Mouse (Mus musculus) lung, embryonic 15.5 days (tissue): ENCODE measurements at regions not wholly inside any gene's neighbourhood (a gene's known extent, or its start where the extent isn't known, plus 50 kb on each side); places are given as distances from the start of the nearest gene placed in this dataset.
A peak's percentile ranks its signal among the peaks of the same experiment; 100 is the strongest.

ENCODE experiments used
- ATAC-seq: fragments of 200-750 bp; cut with Nextera tagmentation; 2 replicates; pipeline ENCODE4 v1.8.0; 2017; ENCODE audit warnings: moderate number of reproducible peaks, borderline replicate concordance; ENCODE audit not compliant: low FRiP score, low TSS enrichment; ENCODE audit errors: extremely low read depth
- H3K27ac ChIP-seq: fragments of 300-500 bp; sonication (generic); 2 replicates; pipeline ENCODE4 v1.5.1; 2015; ENCODE audit warnings: moderate library complexity, mild to moderate bottlenecking, inconsistent platforms
- H3K27me3 ChIP-seq: fragments of 300-500 bp; sonication (generic); 2 replicates; pipeline ENCODE4 v1.6.1; 2015; ENCODE audit warnings: inconsistent platforms
- H3K36me3 ChIP-seq: fragments of 300-500 bp; sonication (generic); 2 replicates; pipeline ENCODE4 v1.6.1; 2015; ENCODE audit warnings: inconsistent platforms
- H3K4me1 ChIP-seq: fragments of 300-500 bp; sonication (generic); 2 replicates; pipeline ENCODE4 v1.6.1; 2015; ENCODE audit warnings: inconsistent platforms
- H3K4me2 ChIP-seq: fragments of 300-500 bp; sonication (generic); 2 replicates; pipeline ENCODE4 v1.6.1; 2015; ENCODE audit warnings: inconsistent platforms, mild to moderate bottlenecking, moderate library complexity
- H3K4me3 ChIP-seq: fragments of 300-500 bp; sonication (generic); 2 replicates; pipeline ENCODE4 v1.5.1; 2015; ENCODE audit warnings: mild to moderate bottlenecking, inconsistent platforms
- H3K9ac ChIP-seq: fragments of 300-500 bp; sonication (generic); 2 replicates; pipeline ENCODE4 v1.6.1; 2015; ENCODE audit warnings: inconsistent platforms
- H3K9me3 ChIP-seq: fragments of 300-500 bp; sonication (generic); 2 replicates; pipeline ENCODE4 v1.6.1; 2016; ENCODE audit warnings: inconsistent platforms
- WGBS: fragments of 180-500 bp; shearing (Covaris S2); methylation state at CpG from one replicate; pipeline ENCODE4 v1.1.7; 2015; 5-methylcytosine and 5-hydroxymethylcytosine counted together

DNA sequence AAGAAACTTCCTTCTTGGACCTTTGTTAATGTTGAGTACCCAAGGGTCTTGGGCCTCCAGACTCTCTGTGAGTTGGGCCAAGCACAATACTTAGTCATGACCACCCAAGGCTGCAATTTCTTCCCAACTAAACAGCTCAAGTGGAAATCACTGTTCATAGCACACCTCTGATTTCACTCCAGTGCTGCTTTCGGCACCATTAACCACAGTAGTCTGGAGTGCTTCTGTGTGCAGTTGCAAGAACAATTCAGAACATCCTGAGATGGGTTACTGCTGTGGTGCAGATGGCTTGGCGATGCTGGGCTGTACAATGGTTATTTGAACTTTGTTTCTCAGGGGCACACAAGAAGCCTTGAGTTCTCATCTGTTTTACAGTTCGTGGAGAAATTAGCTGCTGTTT is 556.5 kb upstream of the Mpdz start:
- no peak for ATAC-seq
- H3K27ac ChIP-seq: no peak overlapping the region
- no peaks in the 10 kb centered on the region for H3K36me3 ChIP-seq
- no peak overlapping the region for H3K4me3 ChIP-seq
- H3K27me3 ChIP-seq: no peaks in the 10 kb centered on the region
- peaks cover 18% of the 10 kb centered on the region for H3K4me1 ChIP-seq
- 87% methylated on average over 3 of the region's 3 CpGs for WGBS
- H3K9me3 ChIP-seq: no peaks in the 10 kb centered on the region
- H3K4me2 ChIP-seq: no peak overlapping the region
- H3K9ac ChIP-seq: no peak overlapping the region

DNA sequence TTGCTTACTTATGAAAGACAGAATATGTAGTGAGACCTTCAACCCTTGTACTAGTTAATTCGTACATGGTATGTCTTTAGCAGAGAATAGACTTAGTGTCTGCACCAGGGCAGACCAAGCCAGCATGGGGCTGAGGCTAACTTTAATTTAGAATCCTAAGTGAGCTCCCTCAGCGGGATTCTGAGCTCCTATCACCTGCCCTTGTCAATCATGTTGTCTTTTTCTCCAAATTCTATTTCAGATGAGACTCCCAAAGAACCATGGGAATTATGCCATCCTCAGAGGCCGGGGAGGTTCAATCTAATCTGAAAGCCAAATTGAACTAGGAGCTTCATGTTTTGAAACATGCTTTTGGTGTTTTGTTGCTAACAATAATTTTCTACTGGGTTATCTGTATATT is 553.8 kb upstream of the Mpdz start:
- Histone ChIP-seq H3K27me3 (no peaks in the 10 kb centered on the region), H3K4me3 (no peak overlapping the region), H3K4me1 (peaks cover 17% of the 10 kb centered on the region), H3K27ac (no peak overlapping the region), H3K9me3 (no peaks in the 10 kb centered on the region), H3K4me2 (no peak overlapping the region), H3K9ac (no peak overlapping the region), H3K36me3 (no peaks in the 10 kb centered on the region)
- ATAC-seq: no peak
- 57% methylated on average over 3 of the region's 3 CpGs for WGBS

DNA sequence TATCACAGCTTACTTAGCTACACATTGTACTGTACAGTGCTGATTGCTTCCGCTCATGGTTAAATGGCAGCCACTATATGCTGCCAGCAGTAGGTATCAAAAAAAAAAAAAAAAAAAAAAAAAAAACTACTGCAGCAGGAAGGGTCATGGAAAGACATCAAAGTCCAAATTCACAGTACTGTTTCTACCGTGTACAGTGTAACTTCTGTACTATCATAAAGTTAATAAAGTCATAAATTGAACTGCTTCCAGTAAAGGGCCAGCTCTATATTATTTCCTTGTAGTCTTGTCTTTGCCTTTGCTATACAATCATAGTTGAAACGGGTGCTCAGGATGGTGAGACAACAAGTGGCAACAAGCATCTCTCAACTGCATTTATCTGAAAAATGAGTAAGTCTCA is 552.6 kb upstream of the Mpdz start:
- H3K4me2 ChIP-seq: no peak overlapping the region
- ATAC-seq: no peak
- no peaks in the 10 kb centered on the region for H3K27me3 ChIP-seq
- no peaks in the 10 kb centered on the region for H3K36me3 ChIP-seq
- peaks cover 6% of the 10 kb centered on the region; the same call in 1 of the 2 replicates for H3K4me1 ChIP-seq
- H3K9ac ChIP-seq: no peak overlapping the region
- no peak overlapping the region for H3K27ac ChIP-seq
- 84% methylated on average over 3 of the region's 3 CpGs for WGBS
- no peak overlapping the region for H3K4me3 ChIP-seq
- H3K9me3 ChIP-seq: no peaks in the 10 kb centered on the region

DNA sequence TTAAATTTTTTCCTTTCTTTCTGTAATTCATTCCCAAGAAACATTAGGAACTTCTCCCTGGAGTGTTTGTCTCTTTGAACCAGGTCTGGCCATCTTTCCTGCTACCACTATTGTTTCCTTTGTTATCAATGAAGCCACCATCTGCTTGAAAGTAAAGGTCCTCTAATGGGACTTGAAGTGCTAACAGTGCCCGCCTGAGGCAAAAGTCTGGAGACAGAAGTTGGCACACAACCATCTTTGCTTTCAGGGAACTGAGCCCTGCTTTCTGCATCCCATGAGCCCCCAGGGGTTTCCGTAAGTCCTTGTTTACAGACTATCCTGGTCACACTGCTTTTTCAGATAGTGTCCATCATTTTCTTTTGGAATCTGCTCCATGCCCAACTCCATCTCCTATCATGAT is 546.2 kb upstream of the Mpdz start:
- 81% methylated on average over 2 of the region's 2 CpGs for WGBS
- no peaks in the 10 kb centered on the region for H3K9me3 ChIP-seq
- 0 out of 2 replicates have a peak, but pooled peaks cover 3% of the 10 kb centered on the region for H3K4me1 ChIP-seq
- no peak overlapping the region for H3K9ac ChIP-seq
- no peaks in the 10 kb centered on the region for H3K27me3 ChIP-seq
- H3K4me3 ChIP-seq: no peak overlapping the region
- ATAC-seq: no peak
- H3K27ac ChIP-seq: no peak overlapping the region
- no peaks in the 10 kb centered on the region for H3K36me3 ChIP-seq
- H3K4me2 ChIP-seq: no peak overlapping the region

DNA sequence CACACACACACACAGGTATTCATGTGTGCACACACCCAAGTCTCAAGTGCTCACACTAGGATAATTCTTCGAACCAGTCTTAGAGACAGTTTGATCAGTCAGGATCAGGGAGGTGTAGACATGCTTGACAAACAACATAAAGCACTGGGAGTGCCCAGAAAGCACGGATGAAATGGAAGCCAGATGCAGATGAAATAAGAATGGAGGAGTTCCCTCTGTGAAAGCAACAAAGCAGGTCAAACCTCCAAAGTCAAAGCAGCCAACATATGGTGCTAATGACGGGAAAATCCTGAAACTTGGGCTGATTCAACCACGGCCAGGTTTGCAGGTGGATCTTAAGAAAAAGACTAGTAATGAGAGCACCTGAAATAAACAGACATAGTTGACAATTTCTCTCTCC is 544.0 kb upstream of the Mpdz start:
- no peak overlapping the region for H3K4me3 ChIP-seq
- H3K27ac ChIP-seq: no peak overlapping the region
- no peaks in the 10 kb centered on the region for H3K27me3 ChIP-seq
- H3K9me3 ChIP-seq: no peaks in the 10 kb centered on the region
- WGBS: 72% methylated on average over 4 of the region's 4 CpGs
- no peak overlapping the region for H3K9ac ChIP-seq
- ATAC-seq: no peak
- no peaks in the 10 kb centered on the region for H3K36me3 ChIP-seq
- no peak overlapping the region for H3K4me2 ChIP-seq
- 0 out of 2 replicates have a peak, but pooled peaks cover 4% of the 10 kb centered on the region for H3K4me1 ChIP-seq

DNA sequence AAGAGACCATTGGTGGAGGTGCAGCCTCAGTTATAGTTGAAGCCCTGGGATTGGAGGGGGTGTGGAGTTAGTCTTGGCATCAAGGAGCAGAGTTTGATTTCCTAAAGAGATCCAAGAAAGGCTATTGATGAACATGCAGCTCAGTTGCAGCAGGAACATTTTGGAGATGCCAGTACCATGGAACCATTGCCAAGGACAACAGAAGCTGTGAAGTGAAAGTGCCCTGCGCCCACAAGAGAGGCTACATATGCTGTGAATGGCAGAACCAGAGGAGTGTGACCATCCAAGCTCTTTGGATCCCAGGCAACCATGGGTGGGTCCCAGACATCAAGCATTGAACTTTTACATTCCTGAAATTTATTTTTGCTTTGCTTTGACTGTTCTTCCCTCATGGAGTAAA is 539.2 kb upstream of the Mpdz start:
- Histone ChIP-seq H3K4me2 (no peak overlapping the region), H3K4me3 (no peak overlapping the region), H3K9ac (no peak overlapping the region), H3K36me3 (no peaks in the 10 kb centered on the region), H3K27ac (no peak overlapping the region), H3K27me3 (no peaks in the 10 kb centered on the region), H3K9me3 (no peaks in the 10 kb centered on the region), H3K4me1 (0 out of 2 replicates have a peak, but pooled peaks cover 4% of the 10 kb centered on the region)
- WGBS: 73% methylated on average over 1 of the region's 1 CpGs
- ATAC-seq: no peak

DNA sequence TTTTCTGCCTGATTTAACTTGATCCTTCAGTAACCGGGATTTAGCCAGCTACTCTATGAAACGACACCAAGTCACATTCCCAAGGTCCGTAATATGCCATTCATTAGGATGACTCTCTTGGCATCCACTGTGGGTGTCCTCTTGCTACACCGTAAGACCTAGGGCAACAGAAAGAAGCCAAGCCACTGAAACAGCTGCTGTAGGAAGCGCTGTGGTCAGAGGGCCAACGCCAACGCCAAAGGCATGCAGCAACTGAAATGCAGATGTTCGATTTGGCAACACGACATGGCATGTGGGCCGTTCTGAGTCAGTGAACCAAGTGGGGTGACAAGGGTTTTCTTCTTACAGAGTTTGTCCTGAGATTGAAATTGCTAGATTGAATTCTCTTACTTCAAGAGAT is 527.9 kb upstream of the Mpdz start:
- Histone ChIP-seq H3K27me3 (no peaks in the 10 kb centered on the region), H3K36me3 (no peaks in the 10 kb centered on the region), H3K27ac (no peak overlapping the region), H3K9me3 (no peaks in the 10 kb centered on the region), H3K4me2 (no peak overlapping the region), H3K4me3 (no peak overlapping the region), H3K4me1 (no peaks in the 10 kb centered on the region), H3K9ac (no peak overlapping the region)
- no peak for ATAC-seq
- 67% methylated on average over 10 of the region's 10 CpGs for WGBS

DNA sequence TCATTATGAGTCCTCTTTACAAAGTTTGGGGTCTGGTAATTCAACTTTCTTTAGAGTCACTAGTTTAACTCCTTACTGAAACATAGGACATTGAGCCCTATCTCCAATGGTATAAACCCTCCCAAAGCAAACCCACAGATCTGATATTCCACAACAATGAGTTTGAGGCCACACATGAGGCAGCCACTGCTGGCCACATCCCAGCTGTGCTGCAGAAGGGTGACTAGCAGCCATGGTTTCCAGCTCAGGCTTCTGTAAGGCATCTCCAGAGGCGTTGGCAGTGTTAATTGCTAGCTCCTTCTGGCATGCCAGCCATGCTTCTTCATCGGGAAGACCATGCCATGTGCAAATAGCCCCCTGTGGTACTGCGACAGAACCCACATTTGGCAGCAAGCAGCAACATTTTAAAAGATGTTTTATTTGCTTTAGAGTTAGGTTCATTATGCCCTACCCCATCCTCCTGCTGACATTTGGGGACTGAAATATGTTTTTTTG is 527.1 kb upstream of the Mpdz start:
- no peaks in the 10 kb centered on the region for H3K27me3 ChIP-seq
- ATAC-seq: no peak
- no peak overlapping the region for H3K27ac ChIP-seq
- no peak overlapping the region for H3K4me3 ChIP-seq
- WGBS: 59% methylated on average over 3 of the region's 3 CpGs
- no peaks in the 10 kb centered on the region for H3K9me3 ChIP-seq
- no peak overlapping the region for H3K9ac ChIP-seq
- H3K4me2 ChIP-seq: no peak overlapping the region
- no peaks in the 10 kb centered on the region for H3K4me1 ChIP-seq
- no peaks in the 10 kb centered on the region for H3K36me3 ChIP-seq

GRCm38 (mm10) chr4:81966054-81966623 is 523.5 kb upstream of the Mpdz start:
- 73% methylated on average over 1 of the region's 1 CpGs for WGBS
- H3K9ac ChIP-seq: no peak overlapping the region
- H3K4me1 ChIP-seq: 0 out of 2 replicates have a peak, but pooled peaks cover 5% of the 10 kb centered on the region
- H3K27me3 ChIP-seq: no peaks in the 10 kb centered on the region
- no peak overlapping the region for H3K27ac ChIP-seq
- H3K4me2 ChIP-seq: no peak overlapping the region
- no peaks in the 10 kb centered on the region for H3K36me3 ChIP-seq
- no peaks in the 10 kb centered on the region for H3K9me3 ChIP-seq
- H3K4me3 ChIP-seq: no peak overlapping the region
- ATAC-seq: no peak

DNA sequence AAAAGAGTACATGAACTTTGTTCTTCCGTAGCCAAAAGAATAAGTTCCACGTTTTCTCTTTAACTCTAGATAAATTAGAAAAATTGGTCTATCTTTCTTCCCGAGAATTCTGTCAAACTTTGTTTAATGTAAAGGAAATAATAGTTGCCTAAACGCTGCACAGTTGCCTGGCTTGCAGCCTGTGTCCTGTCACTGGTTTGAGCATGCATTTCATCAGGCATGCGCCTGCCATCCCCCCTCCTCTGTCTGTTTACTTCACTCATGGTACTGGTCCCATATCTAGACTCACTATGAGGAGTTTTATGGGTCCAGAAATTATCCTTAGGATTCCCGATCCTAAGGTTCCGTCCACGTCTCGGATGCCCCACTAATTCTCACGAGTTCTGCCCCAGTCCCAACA is 520.5 kb upstream of the Mpdz start:
- 47% methylated on average over 10 of the region's 10 CpGs for WGBS
- peak overlapping the region; percentile 24; the same call in 1 of the 2 replicates for H3K27ac ChIP-seq
- peak; percentile 59; the same call in 1 of the 2 replicates for ATAC-seq

DNA sequence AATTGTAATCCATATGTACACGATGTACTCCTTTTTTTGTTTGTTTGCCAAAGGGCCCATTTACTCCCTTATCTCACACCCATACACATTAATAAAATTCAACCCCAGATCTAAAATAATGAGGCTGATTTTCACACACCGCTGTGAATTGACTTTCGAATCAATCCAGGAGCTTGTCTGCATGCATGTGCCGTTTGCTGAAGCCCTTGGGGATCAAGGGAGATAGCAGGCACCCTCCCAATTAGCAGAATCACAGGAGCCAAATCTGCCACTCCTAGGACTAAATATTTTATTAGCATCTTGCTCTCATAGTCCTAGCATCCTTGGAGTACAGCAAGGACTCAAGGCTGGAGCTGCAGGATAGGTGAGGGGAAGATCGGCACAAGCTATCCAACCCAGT is 520.0 kb upstream of the Mpdz start:
- WGBS: 57% methylated on average over 5 of the region's 5 CpGs
- H3K36me3 ChIP-seq: no peaks in the 10 kb centered on the region
- no peaks in the 10 kb centered on the region for H3K27me3 ChIP-seq
- peak overlapping the region; percentile 24 for H3K27ac ChIP-seq
- H3K9ac ChIP-seq: no peak overlapping the region
- H3K9me3 ChIP-seq: no peaks in the 10 kb centered on the region
- peaks cover 15% of the 10 kb centered on the region; the same call in 1 of the 2 replicates for H3K4me1 ChIP-seq
- no peak for ATAC-seq
- H3K4me2 ChIP-seq: no peak overlapping the region; the same call in 1 of the 2 replicates
- H3K4me3 ChIP-seq: no peak overlapping the region

More for the DNA sequence above, 520.5 kb upstream of the Mpdz start:
- Histone ChIP-seq H3K27me3 (no peaks in the 10 kb centered on the region), H3K4me3 (no peak overlapping the region), H3K4me2 (no peak overlapping the region), H3K9me3 (no peaks in the 10 kb centered on the region), H3K36me3 (no peaks in the 10 kb centered on the region), H3K4me1 (peaks cover 11% of the 10 kb centered on the region; the same call in 1 of the 2 replicates), H3K9ac (no peak overlapping the region)

DNA sequence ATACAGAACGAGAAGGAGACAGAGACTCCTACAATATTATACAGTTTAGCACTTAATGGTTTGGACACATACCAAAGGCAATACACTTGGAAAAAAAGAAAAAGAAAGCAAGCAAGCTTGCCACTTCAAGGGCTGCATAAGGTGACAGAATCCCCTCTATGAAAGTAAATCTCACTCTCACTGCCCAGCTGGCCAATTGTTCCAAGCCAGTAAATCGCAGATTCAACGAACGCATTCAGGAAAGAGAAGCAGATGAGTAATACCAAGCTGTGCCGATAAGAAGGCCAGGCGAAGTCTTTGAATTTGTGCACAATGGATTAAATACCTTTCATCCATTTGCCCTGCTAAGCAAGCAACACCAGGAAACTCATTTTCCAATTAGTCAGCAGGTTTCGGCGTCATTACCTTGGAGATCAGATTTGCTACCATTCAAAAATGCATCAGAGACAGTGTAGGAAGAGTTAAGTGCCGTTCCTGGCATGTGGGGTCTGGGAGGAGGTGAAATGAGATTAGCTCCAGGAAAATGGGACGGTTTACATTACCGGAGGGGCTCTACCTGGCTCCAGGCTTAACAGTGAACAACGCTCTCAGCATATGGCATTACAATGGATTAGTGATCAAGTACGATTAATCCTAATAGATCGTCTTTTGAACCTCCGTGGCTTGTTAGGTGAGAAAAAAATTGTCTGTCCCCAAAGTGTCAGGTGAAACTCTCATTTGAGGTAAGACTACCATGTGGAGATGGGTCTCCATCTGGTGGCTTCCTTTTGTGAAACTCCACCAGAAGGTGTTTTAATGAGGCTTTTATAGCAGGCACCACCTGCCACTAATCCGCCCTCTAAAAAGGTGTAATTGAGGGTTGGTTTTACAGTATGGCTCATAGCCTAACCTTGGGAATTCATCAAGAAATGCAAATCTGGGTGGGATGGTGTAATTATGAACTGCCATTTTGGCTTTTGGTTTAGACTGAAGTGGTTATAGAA is 518.2 kb upstream of the Mpdz start:
- H3K9me3 ChIP-seq: no peaks in the 10 kb centered on the region
- H3K36me3 ChIP-seq: no peaks in the 10 kb centered on the region
- ATAC-seq: no peak
- no peak overlapping the region for H3K27ac ChIP-seq
- WGBS: 83% methylated on average over 16 of the region's 16 CpGs
- peaks cover 24% of the 10 kb centered on the region; the same call in 1 of the 2 replicates for H3K4me1 ChIP-seq
- H3K4me2 ChIP-seq: no peak overlapping the region
- no peaks in the 10 kb centered on the region for H3K27me3 ChIP-seq
- H3K9ac ChIP-seq: no peak overlapping the region
- no peak overlapping the region for H3K4me3 ChIP-seq
